Mouse (Mus musculus) liver, adult (tissue): ENCODE measurements around the gene Ndufs1.

Source experiments
- GATA4 ChIP-seq: IDR thresholded peaks from 2 replicates; pipeline ENCODE4 v1.6.1; 2014; ENCODE audit warnings: mild to moderate bottlenecking, low read length; ENCODE audit not compliant: insufficient replicate concordance

Ndufs1 gene

DNA sequence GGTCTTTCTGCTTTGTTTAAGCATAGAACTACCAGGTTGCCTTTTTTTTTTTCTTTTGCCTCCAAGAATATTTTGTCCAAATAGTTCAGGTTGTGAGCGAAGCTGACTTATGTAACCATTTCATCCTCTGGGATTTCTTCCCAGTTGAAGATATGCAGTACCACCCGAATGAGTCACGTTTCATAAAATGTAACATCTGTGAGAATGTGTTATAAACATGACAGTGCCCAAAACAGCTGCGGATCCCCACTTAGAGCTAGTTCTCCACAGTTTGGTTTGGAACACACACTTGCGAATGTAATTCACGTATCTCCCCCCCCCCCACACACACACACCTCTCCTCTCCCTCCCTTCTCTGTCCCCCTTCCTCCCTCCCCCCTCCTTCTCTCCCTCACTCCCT, 22.8 kb upstream of the Ndufs1 start:
- no peak for TF ChIP-seq GATA4

- no peak for TF ChIP-seq GATA4
Measured at GRCm38 (mm10) chr1:63195848-63196512, 19.3 kb upstream of the Ndufs1 start.

- no peak for TF ChIP-seq GATA4
Measured at GRCm38 (mm10) chr1:63192306-63193065, 15.9 kb upstream of the Ndufs1 start.

DNA sequence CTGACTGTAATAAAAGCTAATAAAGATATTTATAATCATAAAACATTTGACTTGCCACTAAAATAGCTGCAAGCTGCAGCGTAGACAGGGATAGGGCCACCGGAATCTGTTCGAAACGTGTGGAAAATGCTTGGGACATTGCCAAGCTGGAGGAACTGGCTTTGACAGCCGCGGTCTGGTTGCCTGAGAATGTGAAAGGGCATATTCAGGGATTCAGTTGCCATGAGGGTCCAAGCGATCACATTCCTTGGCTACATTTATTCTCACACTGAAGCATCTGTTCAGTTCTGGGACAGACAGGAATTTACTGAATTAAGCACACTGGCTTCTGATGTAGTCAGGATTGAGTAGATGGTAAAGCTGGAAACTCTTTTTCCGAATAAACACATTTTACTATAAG, 14.2 kb upstream of the Ndufs1 start:
- no peak for TF ChIP-seq GATA4

DNA sequence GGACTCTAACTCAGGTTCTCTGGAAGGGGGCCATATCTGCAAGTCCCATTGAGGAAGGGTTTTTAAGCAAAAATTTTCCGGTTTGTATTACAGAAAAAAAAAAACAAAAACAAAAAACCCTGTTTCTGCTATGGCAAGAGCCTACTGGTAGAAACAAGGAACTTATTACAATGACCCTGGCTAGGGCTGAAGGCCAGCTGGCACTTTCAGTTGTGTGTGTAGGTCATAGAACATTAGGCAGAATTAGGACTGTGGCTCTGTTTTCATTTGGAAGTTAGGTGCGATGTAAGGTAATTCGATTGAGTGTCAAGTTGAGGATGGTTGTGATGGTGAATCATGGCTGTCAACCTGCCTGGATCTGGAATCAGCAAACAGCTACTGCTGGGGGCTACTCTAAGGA, 11.9 kb upstream of the Ndufs1 start:
- no peak for TF ChIP-seq GATA4

GRCm38 (mm10) chr1:63182636-63183270, 6.1 kb upstream of the Ndufs1 start:
- TF ChIP-seq GATA4: no peak

GRCm38 (mm10) chr1:63182212-63182611, 5.6 kb upstream of the Ndufs1 start:
- no peak for TF ChIP-seq GATA4

DNA sequence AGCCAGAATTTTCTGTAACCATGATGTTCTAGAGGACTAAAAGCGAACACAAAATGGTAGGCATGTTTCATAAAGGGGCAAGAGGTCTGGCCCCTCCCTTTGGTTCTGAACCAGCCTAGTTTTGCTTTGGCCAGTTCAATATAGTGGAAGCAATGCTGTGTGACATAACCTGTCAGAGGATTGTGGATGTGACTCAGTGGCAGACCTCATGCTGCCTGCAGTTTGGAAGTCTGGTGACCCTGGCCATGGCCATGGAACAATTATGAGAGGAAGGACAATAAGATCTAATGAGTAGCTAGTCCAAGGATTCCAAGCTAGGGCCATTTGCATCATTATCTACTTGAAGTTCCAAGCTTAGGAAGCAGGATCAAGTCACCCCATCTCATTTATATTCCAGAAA, 4.8 kb upstream of the Ndufs1 start:
- no peak for TF ChIP-seq GATA4

DNA sequence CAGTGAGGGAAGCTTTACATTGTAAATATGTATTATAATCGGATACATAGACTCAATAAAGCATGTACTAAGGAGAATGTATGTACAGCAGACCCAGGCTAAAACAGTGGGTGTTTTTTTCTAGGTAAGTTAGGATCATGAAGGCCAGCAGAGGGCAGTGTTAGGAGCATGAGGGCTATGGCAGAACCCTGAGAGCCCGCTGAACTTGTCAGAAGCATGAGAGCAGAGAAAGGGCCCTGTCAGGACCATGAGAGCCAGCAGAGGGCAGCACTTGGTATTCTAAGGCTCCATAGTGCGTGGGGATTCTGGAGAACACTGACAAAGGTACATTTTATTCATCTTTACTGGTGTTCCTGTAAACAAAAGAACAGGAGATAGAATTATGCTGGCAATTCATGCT, 4.4 kb upstream of the Ndufs1 start:
- TF ChIP-seq GATA4: no peak

DNA sequence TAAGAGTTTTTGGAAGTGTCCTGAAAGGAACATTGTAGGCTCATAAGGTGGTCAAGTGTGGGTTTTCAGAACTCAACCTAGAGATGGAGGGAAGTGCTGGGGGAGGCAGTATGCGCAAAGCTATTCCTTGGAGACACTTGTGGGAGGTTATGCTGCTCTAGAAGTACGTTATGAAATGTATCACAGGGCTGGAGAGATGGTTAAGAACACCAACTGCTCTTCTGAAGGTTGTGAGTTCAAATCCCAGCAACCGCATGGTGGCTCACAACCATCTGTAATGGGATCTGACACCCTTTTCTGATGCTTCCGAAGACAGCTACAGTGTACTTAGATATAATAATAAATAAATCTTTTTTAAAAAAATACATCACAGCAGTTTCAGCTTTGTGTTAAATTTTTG, 3.5 kb upstream of the Ndufs1 start:
- TF ChIP-seq GATA4: no peak

DNA sequence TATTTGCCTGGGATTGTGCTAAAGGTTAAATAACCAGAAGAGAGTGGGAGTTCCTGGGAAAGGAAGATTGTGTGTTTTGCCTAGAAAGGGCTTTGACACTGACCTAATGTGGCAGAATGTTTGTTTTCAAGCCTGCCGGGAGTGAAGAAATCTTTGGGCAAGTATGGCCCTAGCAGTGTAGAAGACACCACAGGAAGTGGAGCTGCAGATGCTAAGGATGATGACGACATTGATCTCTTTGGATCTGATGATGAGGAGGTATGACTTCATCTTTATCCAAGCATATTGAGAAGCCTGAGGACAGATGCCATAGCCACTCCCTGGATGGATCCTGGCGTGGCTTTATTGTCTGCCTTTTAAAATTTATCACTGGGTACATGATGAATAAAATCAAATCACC, 1.7 kb upstream of the Ndufs1 start:
- no peak for TF ChIP-seq GATA4

GRCm38 (mm10) chr1:63176259-63176603, 402 bp downstream of the Ndufs1 start:
- TF ChIP-seq GATA4: no peak

DNA sequence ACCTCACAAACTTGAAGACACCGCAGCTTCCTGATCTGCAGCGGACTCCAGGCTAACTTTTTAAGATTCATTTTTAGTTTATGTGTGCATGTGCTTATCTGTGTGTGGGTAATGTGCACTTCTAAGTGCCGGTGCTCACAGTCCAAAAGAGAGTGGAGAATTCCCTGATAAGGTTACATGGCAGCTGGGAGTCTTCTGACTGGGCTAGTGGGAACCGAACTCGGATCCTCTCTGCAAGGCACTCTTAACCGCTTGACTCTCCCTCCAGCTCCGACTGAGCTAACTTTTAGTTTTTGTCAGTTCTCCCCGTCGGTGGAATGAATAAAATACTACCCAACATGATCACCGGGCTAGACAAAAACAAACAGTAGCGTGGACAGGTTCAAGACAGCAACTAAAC, 780 bp downstream of the Ndufs1 start:
- no peak for TF ChIP-seq GATA4

- TF ChIP-seq GATA4: no peak
Measured at GRCm38 (mm10) chr1:63168638-63169037, 8.0 kb downstream of the Ndufs1 start.

DNA sequence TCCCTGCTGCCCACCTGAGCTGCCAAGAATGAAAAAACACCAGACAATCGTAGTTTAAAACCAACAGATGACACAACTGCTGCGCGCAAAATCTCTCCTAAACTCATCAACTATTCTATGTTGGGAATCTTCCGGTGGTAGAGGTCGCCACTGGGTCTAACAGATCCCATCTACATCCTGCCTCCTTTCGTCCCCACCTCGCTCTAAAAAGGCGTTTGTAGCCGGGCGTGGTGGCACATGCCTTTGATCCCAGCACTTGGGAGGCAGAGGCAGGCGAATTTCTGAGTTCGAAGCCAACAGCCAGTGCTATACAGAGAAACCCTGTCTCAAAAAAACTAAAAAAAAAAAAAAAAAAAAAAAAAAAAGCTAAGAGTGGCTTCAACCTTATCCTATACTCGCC, 36.4 kb downstream of the Ndufs1 start:
- TF ChIP-seq GATA4: no peak

GRCm38 (mm10) chr1:63137971-63138370, 38.7 kb downstream of the Ndufs1 start:
- TF ChIP-seq GATA4: no peak
